Mouse (Mus musculus) gastrocnemius, adult 18-20 months (tissue): ENCODE data around the gene Macrod1. TPM values are rescaled to one million over a fixed set of nuclear protein-coding genes. Genes with fewer than 3 reads are reported as not detected.

Experiments
- DNase-seq: peaks from one replicate; pipeline ENCODE4 v3.0.0; 2021; ENCODE audit warnings: low spot score
- total RNA-seq, 2 experiments: library from RNA; stranded (reverse); gene quantifications; 2 replicates each; pipeline ENCODE4 v1.2.3; 2021

Gene Macrod1
- total RNA-seq, 2 experiments from 2014 or later: 276 to 311 TPM

DNA sequence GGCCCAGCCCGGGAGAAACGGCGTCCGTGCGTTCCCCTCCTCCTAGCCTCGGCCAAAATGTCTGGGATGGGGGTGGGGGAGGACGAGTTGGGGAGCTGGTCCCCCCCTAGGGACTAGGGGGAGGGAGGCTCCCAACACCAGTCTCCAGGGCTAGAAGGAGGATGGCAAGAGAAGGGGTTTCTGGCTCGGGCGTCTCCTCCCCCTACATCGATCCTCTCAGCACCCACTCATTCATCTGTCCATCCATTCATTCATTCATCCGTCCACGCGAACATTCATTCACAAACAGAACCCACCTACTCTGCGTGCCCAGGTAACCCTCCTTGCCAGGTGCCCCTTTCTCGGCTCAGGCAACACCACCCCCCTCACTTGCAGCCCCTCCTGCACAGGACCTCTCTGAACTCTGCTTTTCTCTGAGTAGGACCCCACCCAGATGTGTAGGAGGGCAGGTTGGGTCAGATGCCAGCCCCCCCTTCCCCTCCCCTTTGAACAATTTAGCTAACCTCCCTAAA is 109.6 kb downstream of the Macrod1 start:
- DNase-seq: no peak

GRCm38 (mm10) chr19:7166767-7167166 is 110.2 kb downstream of the Macrod1 start:
- no peak for DNase-seq

- no peak for DNase-seq
Measured at GRCm38 (mm10) chr19:7168423-7168822, 111.8 kb downstream of the Macrod1 start.

GRCm38 (mm10) chr19:7170916-7171315 is 114.3 kb downstream of the Macrod1 start:
- DNase-seq: peak; percentile 54

DNA sequence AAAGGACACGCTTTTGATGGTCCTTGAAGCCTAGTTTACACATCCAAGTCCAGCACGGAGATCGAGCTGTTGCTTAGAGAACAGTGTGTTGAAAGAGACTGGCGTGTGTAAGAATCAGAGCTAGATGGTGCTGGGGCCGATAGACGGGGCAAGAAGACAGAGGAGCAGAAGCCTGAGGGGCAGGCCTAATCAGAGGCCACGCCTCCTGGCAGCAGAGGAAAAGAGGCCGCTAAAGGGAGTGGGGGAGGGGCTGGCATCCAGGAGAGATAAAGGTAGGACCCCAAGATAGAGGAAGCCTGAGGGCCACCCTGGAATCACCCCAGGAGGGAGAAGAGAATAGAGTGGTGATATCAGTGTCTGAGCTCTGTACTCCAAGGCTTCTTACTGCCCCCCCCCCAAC is 114.8 kb downstream of the Macrod1 start:
- DNase-seq: no peak

DNA sequence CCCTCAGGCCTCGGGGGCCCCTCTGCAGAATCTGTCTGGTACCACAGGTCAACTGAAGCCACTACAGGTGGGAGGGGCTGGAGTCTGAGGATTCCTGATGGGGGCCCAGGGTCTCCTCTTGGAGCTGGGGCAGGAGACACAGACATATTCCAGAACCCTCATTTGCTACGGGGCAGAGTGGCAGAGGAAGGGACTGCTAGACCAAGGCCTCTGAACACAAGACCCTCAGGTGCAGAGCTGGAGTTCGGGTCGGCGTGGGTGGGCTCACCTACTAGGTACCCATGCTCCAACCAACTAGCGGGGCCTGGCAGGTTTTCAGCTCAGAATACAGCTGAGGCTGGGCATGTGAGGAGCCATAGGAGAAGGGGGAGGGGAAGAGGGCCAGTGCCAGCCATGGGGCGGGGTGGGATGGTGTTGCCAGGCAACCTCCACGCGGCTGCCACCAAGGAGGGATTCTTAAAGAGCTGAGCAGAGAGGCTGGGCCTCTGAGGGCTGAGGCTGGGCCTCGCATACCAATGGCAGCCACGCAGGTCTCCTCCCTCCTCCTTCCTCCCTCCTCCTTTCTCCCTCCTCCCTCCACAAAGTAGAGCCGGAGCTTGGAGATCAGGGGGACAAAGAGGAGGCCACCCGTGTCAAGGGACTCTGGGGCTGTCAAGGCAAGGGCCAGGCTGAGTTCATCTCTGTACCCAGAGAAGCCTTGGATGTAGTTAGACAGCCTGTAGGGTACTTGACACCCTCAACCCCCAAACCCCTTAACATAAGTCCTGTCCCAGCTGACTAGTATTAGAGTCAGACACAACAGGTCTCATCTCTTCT is 115.6 kb downstream of the Macrod1 start:
- DNase-seq: no peak

GRCm38 (mm10) chr19:7176041-7176696 is 119.6 kb downstream of the Macrod1 start:
- no peak for DNase-seq

- DNase-seq: no peak
Measured at GRCm38 (mm10) chr19:7177804-7178511, 121.3 kb downstream of the Macrod1 start.

DNA sequence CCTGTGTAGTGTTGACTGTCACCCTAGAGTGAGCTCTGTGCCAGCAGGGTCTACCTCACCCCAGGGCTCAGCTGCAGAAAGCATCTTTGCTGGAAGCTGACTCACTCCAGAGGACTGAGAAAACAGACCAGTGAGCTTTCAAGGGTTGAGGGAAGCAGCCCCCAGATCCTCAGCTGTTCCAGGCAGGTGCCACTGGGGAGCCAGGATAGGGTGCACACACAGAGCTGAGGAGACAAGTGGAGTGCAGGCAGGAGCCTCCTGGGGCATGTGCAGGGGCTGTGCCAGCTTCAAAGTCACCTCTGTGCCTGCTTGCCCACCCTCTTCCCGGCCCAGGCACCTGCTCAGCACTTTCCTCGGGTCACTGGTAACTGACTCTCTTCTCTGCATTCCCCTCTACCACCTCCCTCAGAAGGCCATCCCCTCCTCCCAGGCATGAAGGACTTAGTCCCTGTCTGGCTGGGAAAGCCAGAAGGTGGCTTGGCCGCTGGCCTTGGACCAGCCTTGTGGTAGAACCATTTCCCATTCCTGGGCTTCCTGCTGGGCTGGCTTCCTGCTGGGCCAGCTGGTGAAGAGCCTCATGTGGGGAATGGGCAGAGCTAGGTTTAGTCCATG is 122.3 kb downstream of the Macrod1 start:
- no peak for DNase-seq

- DNase-seq: peak; percentile 61
Measured at GRCm38 (mm10) chr19:7180756-7181405, 124.3 kb downstream of the Macrod1 start.

- DNase-seq: no peak
Measured at GRCm38 (mm10) chr19:7181496-7181895, 124.9 kb downstream of the Macrod1 start.

DNA sequence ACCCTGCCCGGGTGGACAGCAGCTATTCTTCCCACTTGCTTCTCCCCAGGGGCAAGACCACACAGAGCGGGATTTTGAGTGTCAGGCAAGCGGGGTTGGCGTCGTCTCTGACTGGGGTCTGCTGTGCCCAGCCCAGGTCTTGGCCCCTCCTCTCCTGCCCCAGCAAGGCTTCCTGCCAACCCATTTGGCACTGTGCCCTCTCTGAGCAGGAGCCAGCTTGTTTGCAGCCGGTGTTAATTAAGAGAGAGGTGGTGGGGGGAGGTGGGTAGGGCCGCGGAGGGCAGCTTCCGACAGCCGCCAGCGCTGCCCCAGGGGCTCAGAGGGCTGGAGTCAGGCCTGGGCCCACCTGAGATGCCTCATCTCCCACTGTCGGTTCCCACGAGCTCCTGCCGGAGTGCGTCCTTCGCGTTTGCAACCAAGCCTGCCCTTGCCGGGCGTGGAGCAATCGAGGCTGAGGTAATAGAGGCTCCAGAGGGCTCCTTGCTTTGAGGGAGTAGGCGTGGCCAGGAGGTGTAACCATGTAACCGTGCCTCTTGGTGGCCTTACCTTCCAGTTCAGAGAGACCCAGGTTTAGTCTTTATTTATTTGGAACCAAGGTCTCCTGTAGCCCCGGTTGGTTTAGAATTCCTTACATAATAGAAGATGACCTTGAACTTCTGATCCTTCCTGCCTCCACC is 125.8 kb downstream of the Macrod1 start:
- no peak for DNase-seq

GRCm38 (mm10) chr19:7183419-7183818 is 126.8 kb downstream of the Macrod1 start:
- DNase-seq: no peak

- DNase-seq: no peak
Measured at GRCm38 (mm10) chr19:7185059-7185458, 128.4 kb downstream of the Macrod1 start.

DNA sequence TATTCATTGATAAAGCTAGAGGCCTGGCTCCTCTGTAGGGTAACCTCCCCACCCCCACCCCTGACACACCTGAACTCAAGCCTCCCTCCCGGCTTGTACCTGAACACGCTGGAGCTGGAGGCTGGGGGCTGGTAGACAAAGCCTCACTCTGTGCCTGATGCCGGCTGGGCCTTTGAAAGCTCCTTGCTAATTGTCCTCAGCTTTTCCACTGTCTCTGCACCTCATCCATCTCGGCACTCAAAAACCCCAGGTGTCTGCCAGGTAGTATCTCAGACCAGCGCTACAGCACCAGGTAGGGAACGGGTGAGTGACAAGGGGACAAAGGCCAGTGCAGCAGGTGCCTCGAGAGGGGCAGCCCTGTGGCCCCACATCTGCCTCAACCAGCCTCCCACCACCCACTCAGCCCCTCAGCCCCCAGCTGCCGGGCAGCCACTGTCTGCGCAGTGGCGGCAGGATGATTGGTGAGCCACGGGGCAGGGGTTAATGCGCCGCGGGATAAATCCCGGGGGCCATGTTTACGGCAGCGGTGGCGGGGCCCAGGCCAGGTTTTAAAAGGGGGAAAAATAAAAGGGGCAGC is 129.2 kb downstream of the Macrod1 start:
- DNase-seq: no peak

DNA sequence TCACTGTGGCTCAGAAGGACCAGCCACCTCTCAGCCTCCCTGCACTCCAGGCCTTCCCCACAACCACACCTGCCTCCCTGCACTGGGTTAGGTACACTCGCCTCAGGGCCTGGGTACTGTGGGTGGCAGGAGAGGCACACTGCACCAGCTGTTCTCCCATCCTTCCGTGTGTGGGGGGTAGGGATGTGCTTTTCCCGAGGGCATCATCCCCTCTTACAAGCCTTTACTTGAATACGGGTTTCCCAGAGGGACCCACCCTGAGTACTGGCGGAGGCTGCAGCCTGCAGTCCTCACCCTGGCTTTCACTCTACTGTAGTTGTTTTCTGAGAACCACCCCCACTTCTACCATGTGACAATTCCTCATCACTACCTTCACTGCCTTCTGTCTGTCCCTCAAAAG is 130.5 kb downstream of the Macrod1 start:
- DNase-seq: no peak

DNA sequence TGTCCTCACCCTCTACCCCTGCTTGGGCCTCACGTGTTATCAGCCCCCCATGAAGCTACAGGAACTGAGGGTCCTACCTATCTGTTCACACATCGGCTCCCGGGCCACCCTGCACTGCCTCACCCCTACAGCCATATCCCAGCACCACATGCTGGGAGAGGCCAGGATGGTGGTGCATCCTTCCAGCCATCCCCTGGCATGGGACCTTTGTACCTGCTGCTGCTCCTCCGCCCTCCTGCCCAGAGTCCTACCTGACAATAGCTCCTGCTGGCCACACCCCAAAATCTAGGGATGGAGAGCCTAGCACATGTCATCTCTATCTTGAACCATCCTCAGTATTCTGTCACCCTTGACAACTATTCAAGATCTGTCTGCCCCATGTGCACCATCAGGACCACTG is 132.4 kb downstream of the Macrod1 start:
- no peak for DNase-seq

DNA sequence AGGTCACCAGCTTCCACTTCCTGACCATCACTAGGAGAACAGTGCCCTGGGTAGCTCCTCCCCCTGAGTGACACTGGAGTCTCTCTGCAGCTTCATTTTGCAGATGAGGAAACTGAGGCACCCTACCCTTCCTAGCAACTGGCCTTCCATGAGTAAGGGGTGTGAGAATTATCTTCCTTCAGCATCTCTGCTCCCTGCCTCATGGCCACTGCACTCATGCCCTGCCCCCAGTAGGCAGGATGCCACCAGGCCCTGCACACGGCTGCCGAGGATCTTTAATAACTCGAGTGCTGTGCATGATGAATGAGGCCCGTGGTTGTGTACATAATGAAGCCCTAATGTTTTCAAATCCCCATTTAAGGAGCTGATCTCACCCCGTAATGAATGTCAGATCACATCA is 134.4 kb downstream of the Macrod1 start:
- no peak for DNase-seq

DNA sequence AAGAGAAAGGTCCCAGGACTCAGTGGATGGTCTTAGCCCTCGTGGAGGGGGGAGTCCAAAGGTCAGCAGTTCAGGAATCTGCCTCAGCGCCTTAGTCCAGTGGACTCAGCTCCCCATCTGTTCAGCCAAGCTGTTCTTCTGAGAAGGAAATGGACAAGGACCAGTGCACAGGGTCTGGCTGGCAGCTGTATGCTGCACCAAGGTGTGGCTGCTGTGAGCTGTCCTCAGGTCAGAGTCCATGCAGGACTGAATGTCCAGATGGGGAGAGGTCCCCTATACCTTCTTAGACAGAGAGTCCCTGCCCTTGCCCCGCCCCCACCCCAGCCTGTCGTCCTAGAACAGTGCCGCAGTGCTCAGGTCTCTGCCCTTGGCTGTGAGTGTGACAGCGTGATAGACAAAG is 135.0 kb downstream of the Macrod1 start:
- DNase-seq: no peak

GRCm38 (mm10) chr19:7192561-7192967 is 136.0 kb downstream of the Macrod1 start:
- DNase-seq: no peak
